Mouse (Mus musculus) spleen, postnatal 4 days (tissue): ENCODE results near the gene Upk3b.

Source experiments
- DNase-seq, 2 experiments: peaks; one replicate each; pipeline ENCODE4 v3.0.0; 2022; ENCODE audit warnings: low spot score in 2 of 2

The Upk3b gene

DNA sequence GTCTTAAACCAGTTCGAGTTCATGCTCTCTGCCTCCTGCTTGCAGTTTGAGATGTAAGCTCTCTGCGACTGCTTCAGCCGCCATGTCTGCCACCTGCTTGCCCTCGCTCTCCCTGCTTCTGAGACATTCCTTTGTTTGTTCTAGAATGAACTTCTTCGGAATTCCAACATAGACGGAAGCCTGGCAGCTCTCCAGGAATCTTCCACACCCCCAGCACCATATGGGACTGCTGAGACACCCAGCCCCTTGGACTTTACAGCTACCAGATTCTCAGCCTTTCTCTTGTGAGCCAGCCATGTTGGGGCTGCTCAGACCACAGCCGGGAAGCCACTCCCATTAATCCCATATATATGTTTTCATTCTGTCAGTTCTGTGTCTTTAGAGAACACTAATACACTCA, 38.0 kb downstream of the Upk3b start:
- DNase-seq, result no peak

DNA sequence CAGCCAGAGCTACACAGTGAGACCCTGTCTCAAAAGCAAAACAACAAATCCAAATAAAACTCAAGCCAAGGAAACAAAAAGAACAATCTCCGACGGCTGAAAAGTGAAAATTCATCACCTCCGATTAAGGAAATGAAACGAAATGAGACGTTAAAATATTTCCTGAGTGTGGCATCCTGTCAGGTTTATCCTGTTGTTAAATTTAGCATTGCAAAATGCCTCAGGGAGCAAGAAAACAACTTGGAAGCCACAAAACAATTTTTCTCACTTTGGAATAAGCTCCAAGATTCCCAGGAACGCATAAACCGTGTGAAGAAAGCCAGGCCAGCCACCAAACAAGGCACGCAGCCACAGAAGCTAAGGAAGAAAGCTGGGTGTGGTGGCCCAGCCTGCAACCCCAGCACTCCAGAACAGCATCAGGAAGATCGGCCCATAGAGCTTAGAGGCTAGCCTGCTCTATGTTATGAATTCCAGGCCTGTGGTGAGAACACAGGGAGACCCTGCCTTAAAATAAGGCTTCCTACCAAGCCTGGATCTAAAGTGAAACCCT, 38.8 kb downstream of the Upk3b start:
- DNase-seq, result no peak

DNA sequence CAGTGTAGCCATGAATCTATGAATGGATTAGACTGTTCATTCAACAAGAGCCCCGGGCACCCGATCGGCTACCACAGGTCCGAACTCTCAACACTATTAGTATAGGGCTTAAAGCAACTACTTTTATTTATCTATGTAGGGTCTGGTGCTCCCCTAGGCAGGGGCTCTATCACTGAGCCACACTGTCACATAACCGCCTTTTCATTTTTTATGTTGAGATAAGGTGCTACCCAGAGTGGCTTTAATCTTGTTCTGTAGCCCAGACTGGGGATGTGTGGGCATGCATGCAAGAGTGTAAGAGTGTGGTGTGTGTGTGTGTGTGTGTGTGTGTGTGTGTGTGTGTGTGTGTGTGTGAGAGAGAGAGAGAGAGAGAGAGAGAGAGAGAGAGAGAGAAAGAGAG, 39.8 kb downstream of the Upk3b start:
- no peak for DNase-seq

DNA sequence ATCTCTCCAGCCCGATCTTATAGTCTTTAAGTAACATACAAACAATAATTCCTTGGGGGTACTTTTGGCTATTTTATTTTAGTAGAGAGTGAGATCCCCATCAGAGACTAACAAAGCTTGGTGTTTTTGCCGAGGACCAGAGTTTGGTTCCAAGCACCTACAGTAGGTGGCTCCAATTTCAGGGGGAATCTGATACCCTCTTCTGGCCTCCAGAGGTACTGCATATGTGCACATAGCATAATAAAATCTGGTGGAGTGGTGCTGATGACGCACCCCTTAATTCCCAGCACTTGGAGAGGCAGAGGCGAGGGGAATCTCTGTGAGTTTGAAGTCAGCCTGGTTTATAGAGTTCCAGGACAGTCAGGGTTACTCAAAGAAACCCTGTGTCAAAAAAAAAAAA, 44.0 kb downstream of the Upk3b start:
- no peak for DNase-seq

DNA sequence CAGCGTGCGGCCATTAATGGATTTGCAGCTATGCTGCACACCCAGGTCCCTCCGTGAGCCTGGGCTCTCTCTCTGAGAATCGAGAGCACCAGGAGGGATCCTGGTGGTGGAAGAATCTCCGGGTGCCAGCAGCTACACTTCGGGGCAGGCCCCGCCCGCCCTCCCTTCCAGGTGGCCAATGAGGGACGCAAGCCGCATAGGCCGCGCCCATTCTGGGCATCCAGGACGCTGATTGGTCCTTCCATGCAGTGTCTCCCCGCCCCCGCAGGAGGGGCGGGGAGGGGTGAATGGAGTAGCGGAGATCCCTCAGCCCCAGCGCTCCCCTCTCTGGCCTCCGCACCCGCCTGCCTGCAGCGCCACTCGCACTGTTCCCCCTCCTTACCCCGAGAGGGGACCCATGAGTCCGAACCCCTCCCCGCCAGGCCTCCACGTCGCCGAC, 45.4 kb downstream of the Upk3b start, which contains the start of gene Rasa4:
Rasa4 (plus strand) TSS at position 248 of the 439 bp plus-strand sequence.
- DNase-seq, result peak; percentile 89 to 91

DNA sequence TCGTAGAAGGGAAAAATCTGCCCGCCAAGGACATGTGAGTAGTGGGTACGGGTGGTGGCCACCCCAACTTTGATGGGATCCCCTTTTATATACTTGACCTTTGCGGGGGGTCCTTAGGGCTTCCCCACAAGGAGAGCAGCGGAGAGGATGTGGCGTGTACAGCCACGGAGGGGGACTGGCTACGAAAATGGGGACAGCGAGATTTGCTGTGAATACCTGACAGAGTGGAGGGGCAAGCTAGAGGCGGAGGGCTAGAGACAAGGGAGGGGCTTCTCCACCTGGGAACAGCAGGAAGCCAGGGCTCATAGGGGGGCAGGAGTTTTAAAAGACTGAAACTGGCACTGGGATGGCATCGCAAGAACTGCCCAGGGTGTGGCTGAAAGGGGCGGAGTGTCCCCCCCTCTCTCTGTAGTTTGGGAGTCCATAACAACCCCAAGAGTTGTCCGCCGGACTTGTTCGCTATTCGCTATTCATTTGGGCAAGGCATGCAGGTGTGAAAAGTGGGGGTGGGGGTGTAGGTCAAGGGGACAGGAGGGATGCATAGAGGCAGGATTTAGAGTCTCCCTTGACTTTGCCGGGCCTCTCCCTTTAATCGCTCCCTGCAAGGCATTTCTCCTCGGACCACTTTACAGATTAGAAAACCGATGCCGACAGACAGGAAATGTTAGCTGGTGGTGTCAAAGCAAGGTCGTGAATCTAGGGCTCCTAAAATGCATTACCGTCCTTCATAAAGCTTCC, 46.0 kb downstream of the Upk3b start:
- DNase-seq, result no peak

DNA sequence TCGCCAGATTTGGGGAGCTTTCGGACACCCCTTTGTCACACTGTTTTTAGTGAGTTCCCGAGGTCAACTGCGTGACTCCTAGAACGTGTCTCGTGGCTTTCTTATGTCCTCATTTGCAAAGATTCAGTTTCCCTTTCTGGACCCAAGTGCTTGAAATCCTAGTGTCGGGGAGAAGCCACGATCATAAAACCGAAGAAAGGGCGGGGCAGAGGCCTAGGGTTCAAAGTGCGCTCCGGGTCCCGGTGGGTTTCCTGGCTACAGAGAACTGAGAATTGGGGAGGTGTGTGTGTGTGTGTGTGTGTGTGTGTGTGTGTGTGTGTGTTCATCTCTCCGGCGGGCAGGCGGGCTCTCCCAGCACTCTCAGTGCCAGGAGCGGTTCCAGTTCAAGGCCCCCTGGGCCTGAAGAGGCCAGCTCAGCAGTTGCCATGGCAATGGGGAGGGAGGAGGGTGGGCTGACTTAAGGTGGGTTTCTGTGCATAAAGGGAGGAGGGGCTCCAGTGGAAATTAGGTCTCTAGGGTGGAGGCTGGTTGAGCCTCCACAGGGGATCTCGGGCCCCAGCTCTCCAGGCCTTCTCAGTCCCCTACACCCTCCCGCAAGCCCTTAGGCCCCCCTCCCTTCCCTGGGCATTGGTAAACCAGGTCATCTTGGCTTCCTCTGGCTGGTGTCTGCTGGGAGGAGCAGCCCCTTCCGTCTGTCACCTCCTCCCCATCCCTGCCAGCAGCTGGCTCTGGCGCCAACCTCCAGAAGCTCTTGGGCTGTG, 46.8 kb downstream of the Upk3b start:
- no peak for DNase-seq

DNA sequence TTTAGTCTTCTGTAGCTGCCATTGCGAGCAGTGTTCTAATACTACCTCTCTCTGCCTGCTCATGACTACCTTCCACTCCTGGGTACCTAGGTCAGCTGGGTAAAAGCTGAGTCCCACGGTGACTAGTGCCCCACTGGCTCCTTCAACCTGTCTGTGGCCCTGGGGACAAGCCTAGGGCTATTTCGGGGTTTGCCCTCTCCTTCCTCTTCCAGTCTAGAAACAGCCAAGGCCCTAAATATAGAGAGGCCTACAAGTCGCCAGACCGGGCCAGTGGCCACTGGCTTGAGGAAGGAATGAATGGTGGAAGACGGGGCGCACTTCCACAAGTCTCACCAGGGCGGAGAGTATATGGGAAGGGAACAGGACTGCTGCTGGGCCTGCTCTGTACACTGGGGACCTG, 48.0 kb downstream of the Upk3b start:
- DNase-seq, result no peak

DNA sequence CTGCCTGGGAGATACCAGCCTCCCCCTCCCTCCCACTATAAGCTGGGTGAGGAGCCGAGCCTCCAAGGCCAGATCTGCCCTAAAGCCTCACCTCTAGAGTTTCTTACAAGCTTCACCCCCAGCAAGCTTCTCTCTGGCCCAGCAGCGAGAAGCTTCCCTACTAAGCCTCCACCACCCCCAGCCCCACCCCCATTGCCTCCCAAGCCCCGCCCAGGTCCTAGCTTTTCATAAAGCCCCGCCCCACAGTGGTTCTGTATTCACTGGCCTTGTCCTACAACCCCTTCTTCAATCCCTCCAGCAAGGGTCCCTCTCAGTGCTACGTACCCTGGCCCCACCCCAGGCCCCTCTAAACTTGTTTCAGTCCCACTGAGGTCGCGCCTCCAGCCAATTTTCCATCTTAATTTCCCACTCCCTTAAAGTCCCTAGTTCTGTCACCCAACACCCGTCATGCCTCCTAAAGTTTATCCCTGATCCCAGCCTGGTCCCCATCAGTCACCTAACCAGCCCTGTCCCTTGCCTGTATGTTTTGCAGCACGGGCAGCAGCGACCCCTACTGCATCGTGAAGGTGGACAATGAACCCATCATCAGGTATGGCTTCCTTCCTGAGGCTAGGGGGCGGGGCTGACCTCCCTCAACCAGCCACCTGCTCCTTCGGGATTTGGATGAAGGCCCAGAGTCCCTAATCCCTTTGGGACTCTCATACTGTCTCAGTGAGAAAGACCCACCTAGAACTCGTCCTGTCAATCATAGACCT, 50.7 kb downstream of the Upk3b start:
- DNase-seq, result no peak

DNA sequence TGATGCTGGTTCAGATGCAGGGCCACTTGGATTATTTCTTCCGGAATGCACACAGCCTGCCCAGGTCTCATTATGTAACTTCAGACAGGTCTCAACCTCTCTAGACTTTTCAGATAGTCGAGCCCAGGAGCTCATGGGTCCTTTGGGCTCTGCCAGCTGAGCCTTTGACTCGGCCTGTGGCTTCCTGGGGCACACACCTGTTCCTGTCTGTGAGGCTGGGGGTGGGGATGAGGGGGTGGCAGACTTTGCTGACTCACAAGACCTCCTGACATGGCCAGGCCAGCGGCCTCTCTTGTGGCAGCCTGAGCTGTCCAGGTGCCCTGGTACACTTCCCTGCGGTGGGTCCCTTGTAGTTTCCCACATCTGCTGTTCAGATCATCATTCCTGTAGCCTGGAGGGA, 53.6 kb downstream of the Upk3b start:
- DNase-seq, result no peak

DNA sequence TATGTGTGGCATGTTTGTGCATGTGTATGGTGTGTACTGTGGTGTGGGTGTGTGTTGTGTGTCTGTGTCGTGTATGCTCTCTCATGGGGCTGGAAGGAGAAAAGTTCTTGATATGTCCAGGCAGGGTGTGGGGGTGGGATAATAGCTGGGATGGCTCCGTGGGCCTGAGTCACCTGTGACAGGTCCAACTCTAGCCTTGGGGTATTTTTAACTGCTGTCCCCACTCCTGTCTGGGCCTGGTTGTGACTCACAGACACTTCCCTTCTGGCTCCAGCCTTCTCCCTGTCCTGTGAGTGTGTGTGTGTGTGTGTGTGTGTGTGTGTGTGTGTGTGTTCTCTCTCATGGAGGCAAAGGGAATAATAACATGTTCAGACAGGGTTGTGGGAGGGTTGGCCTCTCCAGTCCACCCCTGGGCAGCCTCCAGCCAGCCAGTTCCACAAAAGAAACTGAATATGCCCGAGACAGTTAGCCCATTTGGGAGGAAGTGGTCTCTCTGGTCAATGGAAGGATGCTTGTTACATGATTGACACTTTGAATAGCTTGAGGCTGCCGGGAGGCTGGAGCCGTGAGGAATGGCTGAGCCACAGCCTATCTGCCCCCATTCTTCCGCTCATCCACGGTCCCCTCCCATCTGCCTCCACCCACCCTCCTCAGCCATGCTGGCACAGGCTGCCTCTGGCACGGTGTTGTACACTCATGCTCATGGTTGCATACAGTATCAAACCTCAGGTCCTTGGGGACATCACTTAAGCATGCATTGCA, 56.1 kb downstream of the Upk3b start:
- no peak for DNase-seq

DNA sequence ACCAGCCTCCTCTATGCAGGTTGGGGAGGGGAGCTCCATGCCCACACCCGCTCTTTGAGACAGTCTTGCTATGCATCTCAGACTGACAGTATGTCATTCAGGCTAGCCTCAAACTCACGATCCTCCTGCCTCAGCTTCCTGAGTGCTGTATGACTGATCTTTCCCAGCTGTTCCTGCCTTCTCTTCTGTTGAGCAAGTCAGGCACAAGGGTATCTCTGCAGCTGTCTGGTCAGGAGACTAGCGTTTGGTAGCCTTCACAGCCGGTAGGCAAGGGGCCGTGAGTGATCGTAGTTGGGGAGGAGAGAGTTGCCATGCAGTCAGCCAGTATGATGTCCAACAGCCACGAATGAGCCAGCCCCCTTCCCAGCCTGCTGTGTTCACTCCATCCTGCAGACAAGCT, 56.8 kb downstream of the Upk3b start:
- no peak for DNase-seq
